Mouse (Mus musculus) G1E (cell line): Measurements from ENCODE around the gene Slc25a30.

Source experiments
- CTCF ChIP-seq: IDR thresholded peaks from 2 replicates; pipeline ENCODE4 v1.5.1; 2012; ENCODE audit warnings: low read depth, low read length, inconsistent platforms, mixed read lengths
- GATA1 ChIP-seq: IDR thresholded peaks from 2 replicates; pipeline ENCODE4 v1.6.1; 2012; ENCODE audit warnings: borderline replicate concordance, low read length, inconsistent platforms, mixed read lengths
- GATA2 ChIP-seq: IDR thresholded peaks from 2 replicates; pipeline ENCODE4 v1.6.1; 2012; ENCODE audit warnings: low read depth, low read length, inconsistent platforms, borderline replicate concordance
- POLR2AphosphoS5 ChIP-seq: IDR thresholded peaks from 2 replicates; pipeline ENCODE4 v1.6.1; 2012; ENCODE audit warnings: low read depth, low read length, inconsistent platforms; ENCODE audit not compliant: insufficient replicate concordance
- TAL1 ChIP-seq: conservative IDR thresholded peaks from 2 replicates; pipeline ENCODE4 v1.6.1; 2012; ENCODE audit warnings: low read depth, low read length, inconsistent platforms, mixed read lengths

- TF ChIP-seq CTCF (no peak), TAL1 (no peak), GATA1 (no peak), POLR2AphosphoS5 (no peak), GATA2 (no peak)
These were observed 46.9 kb upstream of the Slc25a30 start for GRCm38 (mm10) chr14:75833546-75834250.
